Mouse (Mus musculus) embryonic facial prominence, embryonic 15.5 days (tissue): ENCODE data around the gene Pecam1. TPM values are rescaled to one million over a fixed set of nuclear protein-coding genes. Genes with fewer than 3 reads are reported as not detected.
"Not testable (repeated sequence)": the region's sequence is repeated elsewhere in the genome, so short reads cannot be mapped to it uniquely, and the experiment has no call there.

Experiments
- ATAC-seq: fragments of 200-750 bp; cut with Nextera tagmentation; 2 replicates; pipeline ENCODE4 v1.8.0; 2017; ENCODE audit warnings: low read depth, moderate TSS enrichment; ENCODE audit not compliant: insufficient number of reproducible peaks, low FRiP score, low TSS enrichment
- H3K27ac ChIP-seq: fragments of 300-500 bp; sonication (generic); replicated peaks from 2 replicates; pipeline ENCODE4 v1.5.1; 2015; ENCODE audit warnings: mild to moderate bottlenecking, inconsistent platforms
- H3K27me3 ChIP-seq: fragments of 300-500 bp; sonication (generic); 2 replicates; pipeline ENCODE4 v1.6.1; 2015; ENCODE audit warnings: inconsistent platforms
- H3K36me3 ChIP-seq: fragments of 300-500 bp; sonication (generic); 2 replicates; pipeline ENCODE4 v1.6.1; 2015; ENCODE audit warnings: mild to moderate bottlenecking, inconsistent platforms
- H3K4me1 ChIP-seq: fragments of 300-500 bp; sonication (generic); 2 replicates; pipeline ENCODE4 v1.6.1; 2015; ENCODE audit warnings: inconsistent platforms
- H3K4me2 ChIP-seq: fragments of 300-500 bp; sonication (generic); replicated peaks from 2 replicates; pipeline ENCODE4 v1.6.1; 2015; ENCODE audit warnings: mild to moderate bottlenecking, inconsistent platforms
- H3K4me3 ChIP-seq: fragments of 300-500 bp; sonication (generic); replicated peaks from 2 replicates; pipeline ENCODE4 v1.5.1; 2015; ENCODE audit warnings: mild to moderate bottlenecking, inconsistent platforms
- H3K9ac ChIP-seq: fragments of 300-500 bp; sonication (generic); 2 replicates; pipeline ENCODE4 v1.6.1; 2015; ENCODE audit warnings: inconsistent platforms
- H3K9me3 ChIP-seq: fragments of 300-500 bp; sonication (generic); replicated peaks from 2 replicates; pipeline ENCODE4 v1.6.1; 2016; ENCODE audit warnings: inconsistent platforms
- WGBS: fragments of 180-500 bp; shearing (Covaris S2); methylation state at CpG from one replicate; pipeline ENCODE4 v1.1.7; 2015; 5-methylcytosine and 5-hydroxymethylcytosine counted together
- polyA plus RNA-seq: library from polyadenylated mRNA; unstranded; fragments of >200 nt; fragmentation: Nextera tagmentation; extraction: Ambion mirVana; gene quantifications from 2 replicates; pipeline ENCODE4 v1.2.1, GENCODE M21; 2015

The Pecam1 gene
- polyA plus RNA-seq, 1 experiment from 2014 or later: 43.7 TPM

- Histone ChIP-seq H3K36me3 (peaks cover 53% of the 10 kb centered on the region), H3K4me1 (peaks cover 23% of the 10 kb centered on the region)
- H3K27me3 ChIP-seq, H3K9ac ChIP-seq, H3K9me3 ChIP-seq, ATAC-seq, H3K4me2 ChIP-seq, H3K4me3 ChIP-seq, H3K27ac ChIP-seq: not testable (repeated sequence)
- WGBS: 86% methylated on average over 7 of the region's 7 CpGs
Observed at GRCm38 (mm10) chr11:106782271-106782670, 31.8 kb upstream of the Pecam1 start.

GRCm38 (mm10) chr11:106780590-106781220 lies 30.3 kb upstream of the Pecam1 start:
- H3K4me3 ChIP-seq: no peak overlapping the region
- H3K27ac ChIP-seq: no peak overlapping the region; the same call in 1 of the 2 replicates
- WGBS: 75% methylated on average over 6 of the region's 6 CpGs
- peaks cover 52% of the 10 kb centered on the region for H3K36me3 ChIP-seq
- H3K27me3 ChIP-seq: no peaks in the 10 kb centered on the region
- peaks cover 17% of the 10 kb centered on the region for H3K4me1 ChIP-seq
- H3K4me2 ChIP-seq: no peak overlapping the region
- ATAC-seq: no peak
- no peak overlapping the region for H3K9ac ChIP-seq
- no peaks in the 10 kb centered on the region for H3K9me3 ChIP-seq

- ATAC-seq: no peak
- Histone ChIP-seq H3K36me3 (peaks cover 52% of the 10 kb centered on the region), H3K4me2 (peak overlapping the region; percentile 69; the same call in 1 of the 2 replicates)
Observed at GRCm38 (mm10) chr11:106780089-106780425, 29.6 kb upstream of the Pecam1 start.

GRCm38 (mm10) chr11:106779388-106780088 lies 29.1 kb upstream of the Pecam1 start, which contains the start of gene Polg2:
Polg2 (minus strand) TSS chr11:106779537.
- ATAC-seq: peak; percentile 99
- Histone ChIP-seq H3K4me3 (peak within 1 kb of the TSS; percentile 84), H3K27me3 (no peaks in the 10 kb centered on the region), H3K4me2 (peak within 1 kb of the TSS; percentile 69), H3K36me3 (peaks cover 55% of the 10 kb centered on the region), H3K9ac (peak within 1 kb of the TSS; percentile 85), H3K4me1 (peaks cover 11% of the 10 kb centered on the region; the same call in 1 of the 2 replicates), H3K9me3 (no peaks in the 10 kb centered on the region), H3K27ac (peak within 1 kb of the TSS; percentile 99)
- WGBS: 1% methylated on average over 30 of the region's 30 CpGs

More at GRCm38 (mm10) chr11:106780089-106780425, 29.6 kb upstream of the Pecam1 start:
- WGBS: 58% methylated on average over 4 of the region's 4 CpGs
- H3K27ac ChIP-seq: peak overlapping the region; percentile 99; the same call in 1 of the 2 replicates
- H3K9me3 ChIP-seq: no peaks in the 10 kb centered on the region
- no peak overlapping the region for H3K9ac ChIP-seq
- peak overlapping the region; percentile 84; the same call in 1 of the 2 replicates for H3K4me3 ChIP-seq
- H3K27me3 ChIP-seq: no peaks in the 10 kb centered on the region
- peaks cover 11% of the 10 kb centered on the region; the same call in 1 of the 2 replicates for H3K4me1 ChIP-seq

- Histone ChIP-seq H3K9me3 (no peaks in the 10 kb centered on the region), H3K27me3 (no peaks in the 10 kb centered on the region), H3K27ac (peak overlapping the region; percentile 99), H3K36me3 (peaks cover 55% of the 10 kb centered on the region), H3K9ac (peak overlapping the region; percentile 85), H3K4me2 (peak overlapping the region; percentile 69), H3K4me1 (peaks cover 11% of the 10 kb centered on the region; the same call in 1 of the 2 replicates), H3K4me3 (peak overlapping the region; percentile 84)
- peak; percentile 77; the same call in 1 of the 2 replicates for ATAC-seq
- under 1% methylated on average over 39 of the region's 39 CpGs for WGBS
Observed at GRCm38 (mm10) chr11:106778589-106779387, 28.4 kb upstream of the Pecam1 start.

DNA sequence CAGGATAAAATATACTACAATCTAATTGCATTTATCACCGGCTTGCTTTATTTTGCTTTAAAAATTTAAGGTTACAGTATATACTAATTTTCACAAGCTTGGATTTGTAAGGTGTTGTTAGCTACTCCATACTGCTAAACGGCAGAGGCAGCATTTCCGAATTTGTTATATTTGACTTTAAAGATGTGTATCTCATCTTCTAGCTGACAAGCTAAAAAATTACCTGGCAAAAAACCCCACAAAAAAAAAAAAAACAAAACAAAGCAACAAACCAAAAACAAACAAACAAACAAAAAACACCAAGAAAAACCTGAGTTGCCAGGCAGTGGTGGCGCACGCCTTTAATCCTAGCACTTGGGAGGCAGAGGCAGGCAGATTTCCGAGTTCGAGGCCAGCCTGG lies 27.7 kb upstream of the Pecam1 start:
- no peak overlapping the region for H3K27ac ChIP-seq
- ATAC-seq: no peak
- H3K4me3 ChIP-seq: peak overlapping the region; percentile 84
- H3K9me3 ChIP-seq: no peaks in the 10 kb centered on the region
- H3K36me3 ChIP-seq: peaks cover 55% of the 10 kb centered on the region
- H3K4me1 ChIP-seq: peaks cover 11% of the 10 kb centered on the region; the same call in 1 of the 2 replicates
- peak overlapping the region; percentile 69 for H3K4me2 ChIP-seq
- H3K9ac ChIP-seq: no peak overlapping the region
- no peaks in the 10 kb centered on the region for H3K27me3 ChIP-seq
- 86% methylated on average over 7 of the region's 7 CpGs for WGBS

DNA sequence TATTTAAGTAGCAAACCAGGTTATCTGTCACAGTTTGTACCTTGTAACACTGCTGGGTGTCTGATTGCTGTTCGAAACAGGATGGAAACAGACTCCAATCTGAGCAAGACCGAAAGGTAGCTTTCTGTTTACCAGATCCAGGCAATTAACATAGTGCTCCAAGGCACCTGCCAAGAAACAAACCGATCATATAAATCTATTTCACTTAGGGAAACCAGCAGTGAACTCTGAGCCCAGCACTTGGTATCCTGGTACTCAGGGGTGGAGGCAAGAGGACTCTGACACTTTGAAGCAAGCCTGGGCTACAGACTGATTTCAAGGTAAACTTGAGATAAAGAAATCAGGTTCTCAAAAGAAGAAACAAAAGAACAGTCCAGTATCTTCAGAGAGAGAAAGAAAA lies 27.0 kb upstream of the Pecam1 start:
- Histone ChIP-seq H3K4me3 (no peak overlapping the region), H3K9me3 (no peaks in the 10 kb centered on the region), H3K27ac (no peak overlapping the region), H3K27me3 (no peaks in the 10 kb centered on the region), H3K4me2 (no peak overlapping the region), H3K36me3 (peaks cover 55% of the 10 kb centered on the region), H3K4me1 (peaks cover 11% of the 10 kb centered on the region; the same call in 1 of the 2 replicates), H3K9ac (no peak overlapping the region)
- ATAC-seq: no peak
- 86% methylated on average over 3 of the region's 3 CpGs for WGBS

DNA sequence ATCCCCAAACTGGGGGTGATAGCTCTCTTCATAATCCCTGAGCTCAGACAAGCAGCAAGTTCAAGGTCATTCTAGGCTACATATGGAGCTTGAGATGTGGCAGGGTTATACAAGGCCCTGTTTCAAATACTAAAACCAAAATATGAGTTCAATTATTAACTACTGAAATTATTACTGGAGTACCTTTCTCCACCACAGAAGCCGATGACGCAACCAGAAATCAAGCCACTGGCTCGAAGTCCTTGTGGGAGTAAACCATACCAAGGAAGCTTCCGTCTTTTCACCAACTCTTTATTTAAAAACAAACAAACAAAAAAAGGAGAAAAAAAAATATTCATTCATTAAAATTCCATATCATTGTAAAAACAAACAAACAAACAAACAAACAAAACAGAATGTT lies 26.5 kb upstream of the Pecam1 start:
- Histone ChIP-seq H3K27ac (no peak overlapping the region), H3K4me2 (no peak overlapping the region), H3K4me1 (peaks cover 11% of the 10 kb centered on the region; the same call in 1 of the 2 replicates), H3K4me3 (no peak overlapping the region), H3K9me3 (no peaks in the 10 kb centered on the region), H3K27me3 (no peaks in the 10 kb centered on the region), H3K36me3 (peaks cover 55% of the 10 kb centered on the region), H3K9ac (no peak overlapping the region)
- WGBS: 93% methylated on average over 4 of the region's 4 CpGs
- no peak for ATAC-seq

DNA sequence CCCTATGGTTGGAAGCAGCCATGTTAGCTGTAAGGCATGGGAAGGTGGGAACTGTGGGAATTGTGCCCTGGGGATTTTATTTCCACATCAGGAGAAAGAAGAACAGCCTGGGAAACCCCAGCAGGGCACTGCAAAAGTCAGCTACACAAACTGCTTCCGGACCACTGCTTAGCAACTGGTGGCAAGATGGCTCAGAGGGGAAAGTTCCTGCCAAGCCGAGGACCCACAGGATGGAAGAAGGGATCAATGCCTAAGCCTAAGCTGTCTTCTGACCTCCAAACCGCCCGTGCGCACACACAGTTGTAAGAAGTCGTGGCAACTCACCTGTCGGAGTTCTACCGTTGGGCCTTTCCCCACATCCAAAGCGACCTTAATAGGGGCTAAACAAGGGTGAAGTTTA lies 22.6 kb upstream of the Pecam1 start:
- Histone ChIP-seq H3K4me2 (no peak overlapping the region), H3K4me3 (no peak overlapping the region), H3K4me1 (peaks cover 6% of the 10 kb centered on the region; the same call in 1 of the 2 replicates), H3K9ac (no peak overlapping the region), H3K36me3 (peaks cover 72% of the 10 kb centered on the region), H3K27me3 (no peaks in the 10 kb centered on the region), H3K27ac (no peak overlapping the region), H3K9me3 (no peaks in the 10 kb centered on the region)
- WGBS: 92% methylated on average over 9 of the region's 9 CpGs
- ATAC-seq: no peak

- Histone ChIP-seq H3K36me3 (peaks cover 89% of the 10 kb centered on the region), H3K9ac (no peak overlapping the region), H3K4me3 (no peak overlapping the region), H3K4me2 (no peak overlapping the region), H3K27me3 (no peaks in the 10 kb centered on the region), H3K27ac (no peak overlapping the region), H3K9me3 (0 out of 2 replicates have a peak, but pooled peaks cover 4% of the 10 kb centered on the region), H3K4me1 (no peaks in the 10 kb centered on the region)
- WGBS: 90% methylated on average over 9 of the region's 9 CpGs
- ATAC-seq: no peak
Observed at GRCm38 (mm10) chr11:106770195-106770974, 20.0 kb upstream of the Pecam1 start.
